Mouse (Mus musculus): Measurements from ENCODE around the gene Fut11.

DNA sequence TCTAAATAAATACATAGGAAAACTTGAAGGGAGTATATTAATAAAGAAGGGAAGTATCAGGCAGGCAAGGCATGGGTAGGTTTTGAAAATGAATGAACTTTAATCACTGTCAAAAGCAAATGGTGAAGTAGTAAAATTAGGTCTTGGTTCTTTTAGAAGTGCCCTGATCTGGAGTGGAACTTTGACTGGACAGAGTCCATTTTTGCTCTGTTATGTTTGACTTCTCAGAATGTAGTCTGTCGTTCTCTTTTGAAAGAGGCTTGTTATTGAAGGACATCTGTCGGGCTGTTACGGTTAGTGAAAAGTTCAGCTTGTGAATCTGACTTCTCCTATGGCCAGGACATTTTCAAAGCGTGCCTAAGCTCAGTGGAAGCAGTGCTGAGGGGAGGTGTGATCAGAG lies 16.9 kb upstream of the Fut11 start:
- TF ChIP-seq CTCF (IDR thresholded peaks at IDR 0.05; ENCODE audit: low read depth, low read length) (no peak), TAL1 (conservative IDR thresholded peaks at IDR 0.05; ENCODE audit: low read depth, low read length) (no peak), GATA2 (IDR thresholded peaks at IDR 0.05; ENCODE audit: borderline replicate concordance, low read depth, low read length) (no peak), GATA1 (IDR thresholded peaks at IDR 0.05; ENCODE audit: borderline replicate concordance, low read length) (no peak), POLR2AphosphoS5 (IDR thresholded peaks at IDR 0.05; ENCODE audit: insufficient replicate concordance, low read depth, low read length) (no peak)

Measured in G1E (cell line).